ENCODE assay signal across 8 mouse cellular contexts in genomic region chr16:17583064-17583463, GRCm38 (mm10). TPM values are rescaled to one million over a fixed set of nuclear protein-coding genes. Genes with fewer than 3 reads are reported as not detected.
DNase-seq lines count a peak whose midpoint lies in the region; ATAC-seq lines count a peak whose summit lies in the region.

Gene Slc7a4, minus strand, starts transcription at chr16:17583214.

- DNase-seq in adrenal gland, adult 2 months = no peak
- no peak for DNase-seq in adrenal gland, adult 18-20 months (ENCODE audit: low spot score in 2 of 2)
- peak; percentile 41 for DNase-seq in 416B (ENCODE audit: low read depth)
- peak; percentile 54 for DNase-seq in induced T-regulatory cell, adult 2 months (ENCODE audit: low read depth)
- peak; percentile 37 for DNase-seq in lung, postnatal 14 days
- peak; percentile 52 for DNase-seq in thymus, postnatal 4 days
- DNase-seq in heart, postnatal 4 days = no peak

- peak; percentile 80 for ATAC-seq in common myeloid progenitor, adult 5-6 weeks (replicated peaks; ENCODE audit: low read depth, poor library complexity, severe bottlenecking)

RNA-seq across cellular contexts. Expression of gene Slc7a4, which starts in this region (rescaled TPM):
- 10 to 100 TPM in 1 of 2 experiments, 1 to 10 TPM in 1; 7.6 to 23.8 TPM for total RNA-seq in adrenal gland, adult 2 months (2021)
- 28.4 and 56.6 TPM in 2 replicates for polyA plus RNA-seq in adrenal gland, adult 2 months (2012; rRNA removed)
- 10 to 100 TPM in 1 of 2 experiments, 1 to 10 TPM in 1; 8.7 to 14.2 TPM for total RNA-seq in adrenal gland, adult 18-20 months (2021)
- total RNA-seq in common myeloid progenitor, adult 5-6 weeks (2017) = 7.1 and 10.2 TPM in 2 replicates
- 1 to 10 TPM; 3.8 to 4.1 TPM for total RNA-seq in heart, postnatal 4 days (2021)

Comparison
In these comparisons a context has a peak if more than half of its experiments do, and no peak if none do; other contexts are left out.
1. DNase-seq: peak in 416B (single experiment), induced T-regulatory cell, adult 2 months (single experiment), lung, postnatal 14 days (single experiment) and thymus, postnatal 4 days (single experiment); none in adrenal gland, adult 2 months (single experiment), adrenal gland, adult 18-20 months (0 of 2) and heart, postnatal 4 days (single experiment).